Mouse (Mus musculus) layer of hippocampus, adult 11-12 months (tissue): ENCODE data around the gene Hes3.

Experiments used
- DNase-seq: peaks from one replicate; pipeline ENCODE4 v3.0.0; 2022; ENCODE audit warnings: low spot score

Gene Hes3

GRCm38 (mm10) chr4:152281601-152282000 is 9.9 kb downstream of the Hes3 start:
- DNase-seq: no peak

- no peak for DNase-seq
Measured at GRCm38 (mm10) chr4:152278986-152279385, 12.5 kb downstream of the Hes3 start.

- DNase-seq: no peak
Measured at GRCm38 (mm10) chr4:152277916-152278315, 13.5 kb downstream of the Hes3 start.

GRCm38 (mm10) chr4:152276389-152277347 is 14.8 kb downstream of the Hes3 start:
- no peak for DNase-seq

GRCm38 (mm10) chr4:152274681-152275131 is 16.8 kb downstream of the Hes3 start:
- DNase-seq: no peak

GRCm38 (mm10) chr4:152273621-152274236 is 17.7 kb downstream of the Hes3 start, which contains the start of gene Gpr153:
TSS of gene Gpr153 (plus strand) at chr4:152274232.
- no peak for DNase-seq

- no peak for DNase-seq
Measured at GRCm38 (mm10) chr4:152273191-152273590, 18.3 kb downstream of the Hes3 start.

- DNase-seq: no peak
Measured at GRCm38 (mm10) chr4:152272449-152273049, 18.9 kb downstream of the Hes3 start.

GRCm38 (mm10) chr4:152272006-152272405 is 19.5 kb downstream of the Hes3 start:
- no peak for DNase-seq

GRCm38 (mm10) chr4:152271334-152271733 is 20.1 kb downstream of the Hes3 start:
- DNase-seq: no peak

- no peak for DNase-seq
Measured at GRCm38 (mm10) chr4:152270599-152270998, 20.9 kb downstream of the Hes3 start.

GRCm38 (mm10) chr4:152269967-152270366 is 21.5 kb downstream of the Hes3 start:
- DNase-seq: no peak

- DNase-seq: no peak
Measured at GRCm38 (mm10) chr4:152267748-152268369, 23.6 kb downstream of the Hes3 start.

GRCm38 (mm10) chr4:152266236-152266895 is 25.1 kb downstream of the Hes3 start:
- no peak for DNase-seq

- no peak for DNase-seq
Measured at GRCm38 (mm10) chr4:152265791-152266190, 25.7 kb downstream of the Hes3 start.

GRCm38 (mm10) chr4:152264867-152265568 is 26.4 kb downstream of the Hes3 start:
- no peak for DNase-seq

- DNase-seq: no peak
Measured at GRCm38 (mm10) chr4:152264177-152264530, 27.3 kb downstream of the Hes3 start.

- no peak for DNase-seq
Measured at GRCm38 (mm10) chr4:152263512-152264176, 27.8 kb downstream of the Hes3 start.

- DNase-seq: no peak
Measured at GRCm38 (mm10) chr4:152263089-152263488, 28.4 kb downstream of the Hes3 start.

GRCm38 (mm10) chr4:152262187-152262586 is 29.3 kb downstream of the Hes3 start:
- no peak for DNase-seq

- no peak for DNase-seq
Measured at GRCm38 (mm10) chr4:152260451-152260850, 31.0 kb downstream of the Hes3 start.
